In the genomic region with DNA sequence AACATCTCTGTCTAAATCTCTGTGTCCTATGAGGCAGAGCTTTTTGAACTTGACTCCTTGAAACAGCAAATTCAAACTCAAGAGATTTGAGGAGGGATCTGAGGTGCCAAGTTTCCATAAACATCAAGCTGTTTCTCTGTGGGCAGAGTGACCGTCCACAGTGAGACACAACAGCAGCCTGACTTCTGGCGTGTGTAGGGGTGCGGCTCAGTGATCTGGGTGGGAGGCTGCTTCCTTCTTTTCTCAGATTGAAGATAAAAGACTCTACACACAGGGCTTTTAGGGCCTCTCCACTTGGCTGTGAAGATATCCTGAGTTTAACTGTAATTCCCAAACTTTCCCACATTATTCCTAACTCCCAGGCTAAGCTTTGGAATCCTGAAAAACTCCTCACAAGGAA, we compare ENCODE assay signal across 18 mouse cellular contexts. TPM values are rescaled to one million over a fixed set of nuclear protein-coding genes. Genes with fewer than 3 reads are reported as not detected.
A peak's percentile ranks its signal among the peaks of the same experiment; 100 is the strongest.
DNase-seq lines count a peak whose midpoint lies in the region; ATAC-seq and TF ChIP-seq lines count a peak whose summit lies in the region.
"Had no signal": no experiment of that assay in that cellular context is flagged by ENCODE, and none has a peak within 500 bp of the region (broad histone marks: within the 10 kb centered on the region; RNA-seq: fewer than 3 reads in every experiment).

No protein-coding gene starts in this region.

- TF ChIP-seq POLR2A in heart, adult 2 months (IDR thresholded peaks at IDR 0.05; ENCODE audit: insufficient read depth, low read depth, low read length) = no peak
- TF ChIP-seq POLR2A in bone marrow macrophage, adult 2 months (IDR thresholded peaks at IDR 0.05; ENCODE audit: borderline replicate concordance, low read depth, low read length) = no peak

- H3K4me1 ChIP-seq in heart, embryonic 15.5 days (replicated peaks) = peaks cover 14% of the 10 kb centered on the region
- no peaks in the 10 kb centered on the region for H3K4me1 ChIP-seq in heart, adult 2 months (ENCODE audit: control insufficient read depth, insufficient read depth, low read length)
- H3K4me1 ChIP-seq in lung, embryonic 16.5 days (replicated peaks; ENCODE audit: control insufficient read depth, insufficient read depth, low read length) = peaks cover 16% of the 10 kb centered on the region
- H3K4me1 ChIP-seq in bone marrow macrophage, adult 2 months (ENCODE audit: control insufficient read depth, insufficient read depth, low read length) = peaks cover 46% of the 10 kb centered on the region
- H3K4me1 ChIP-seq: hindbrain, embryonic 13.5 days had no signal

- TF ChIP-seq CTCF in heart, adult 2 months (IDR thresholded peaks at IDR 0.05) = no peak
- TF ChIP-seq CTCF in bone marrow macrophage, adult 2 months (IDR thresholded peaks at IDR 0.05; ENCODE audit: low read depth, low read length) = no peak

- no peak for TF ChIP-seq EP300 in heart, adult 2 months (IDR thresholded peaks at IDR 0.05; ENCODE audit: insufficient read depth, low read depth, low read length)

- no peaks in the 10 kb centered on the region for H3K36me3 ChIP-seq in heart, embryonic 15.5 days
- no peaks in the 10 kb centered on the region for H3K36me3 ChIP-seq in heart, adult 2 months (ENCODE audit: control insufficient read depth, insufficient read depth, low read length)
- no peaks in the 10 kb centered on the region for H3K36me3 ChIP-seq in lung, embryonic 16.5 days (ENCODE audit: control insufficient read depth, insufficient read depth, low read length)
- H3K36me3 ChIP-seq in macrophage (ENCODE audit: inconsistent target) = no peaks in the 10 kb centered on the region
- H3K36me3 ChIP-seq: embryonic facial prominence, embryonic 10.5 days; G1E; hindbrain, embryonic 13.5 days; liver, embryonic 13.5 days; midbrain, embryonic 12.5 days had no signal

- H3K4me2 ChIP-seq in heart, embryonic 15.5 days = no peak overlapping the region
- no peak overlapping the region for H3K4me2 ChIP-seq in lung, embryonic 16.5 days (ENCODE audit: low read depth, low read length)
- H3K4me2 ChIP-seq: hindbrain, embryonic 13.5 days; liver, embryonic 13.5 days; midbrain, embryonic 12.5 days had no signal

- ATAC-seq in heart, embryonic 15.5 days (replicated peaks; ENCODE audit: insufficient number of reproducible peaks, insufficient read depth, low FRiP score, low read depth) = no peak
- ATAC-seq in lung, embryonic 16.5 days (ENCODE audit: low read depth) = peak; percentile 10; the same call in 1 of the 2 replicates

- DNase-seq in heart, adult 2 months = no peak
- DNase-seq in lung, adult 18-20 months = no peak
- no peak for DNase-seq in layer of hippocampus, postnatal 14 days (ENCODE audit: low spot score in 2 of 2)
- no peak for DNase-seq in layer of hippocampus, adult 8-10 months (ENCODE audit: low spot score in 2 of 2)
- DNase-seq: adrenal gland, postnatal 10 days; cerebellum, postnatal 14 days; gastrocnemius, postnatal 36 days; kidney, adult 18-20 months; liver, embryonic 13.5 days; right cerebral cortex, postnatal 4 days had no signal

- no peaks in the 10 kb centered on the region for H3K79me2 ChIP-seq in heart, adult 2 months (replicated peaks; ENCODE audit: control insufficient read depth, insufficient read depth, low read length)
- no peaks in the 10 kb centered on the region for H3K79me2 ChIP-seq in macrophage (ENCODE audit: inconsistent target)

- H3K4me3 ChIP-seq in heart, embryonic 15.5 days = no peak overlapping the region
- H3K4me3 ChIP-seq in heart, adult 2 months = no peak overlapping the region
- H3K4me3 ChIP-seq in lung, embryonic 16.5 days (ENCODE audit: low read length) = no peak overlapping the region
- H3K4me3 ChIP-seq in bone marrow macrophage, adult 2 months (ENCODE audit: insufficient read depth, low read length) = no peak overlapping the region
- H3K4me3 ChIP-seq in macrophage (ENCODE audit: inconsistent target) = no peak overlapping the region
- H3K4me3 ChIP-seq: embryonic facial prominence, embryonic 10.5 days; hindbrain, embryonic 13.5 days; liver, embryonic 13.5 days; midbrain, embryonic 12.5 days had no signal

- H3K9me3 ChIP-seq in heart, embryonic 15.5 days (replicated peaks) = no peaks in the 10 kb centered on the region
- H3K9me3 ChIP-seq in lung, embryonic 16.5 days (ENCODE audit: control insufficient read depth, low read length) = no peaks in the 10 kb centered on the region
- H3K9me3 ChIP-seq: embryonic facial prominence, embryonic 10.5 days; G1E; hindbrain, embryonic 13.5 days; liver, embryonic 13.5 days; midbrain, embryonic 12.5 days had no signal

- H3K27ac ChIP-seq in heart, embryonic 15.5 days = peak overlapping the region; percentile 50
- no peak overlapping the region for H3K27ac ChIP-seq in heart, adult 2 months
- H3K27ac ChIP-seq in lung, embryonic 16.5 days (ENCODE audit: low read length) = peak overlapping the region; percentile 31
- H3K27ac ChIP-seq in bone marrow macrophage, adult 2 months (ENCODE audit: insufficient read depth, low read depth, low read length) = peak overlapping the region; percentile 58
- H3K27ac ChIP-seq in macrophage = peak overlapping the region; percentile 76
- H3K27ac ChIP-seq: embryonic facial prominence, embryonic 10.5 days; hindbrain, embryonic 13.5 days; liver, embryonic 13.5 days; midbrain, embryonic 12.5 days had no signal

- H3K9ac ChIP-seq in heart, embryonic 15.5 days = no peak overlapping the region
- no peak overlapping the region for H3K9ac ChIP-seq in heart, adult 2 months (ENCODE audit: low read depth, low read length)
- no peak overlapping the region for H3K9ac ChIP-seq in lung, embryonic 16.5 days (ENCODE audit: low read length)
- H3K9ac ChIP-seq: hindbrain, embryonic 13.5 days; liver, embryonic 13.5 days; midbrain, embryonic 12.5 days had no signal

- no peaks in the 10 kb centered on the region for H3K27me3 ChIP-seq in heart, embryonic 15.5 days
- H3K27me3 ChIP-seq in heart, adult 2 months (ENCODE audit: control insufficient read depth, insufficient read depth, low read length) = no peaks in the 10 kb centered on the region
- H3K27me3 ChIP-seq in lung, embryonic 16.5 days (ENCODE audit: control insufficient read depth, insufficient read depth, low read depth, low read length) = no peaks in the 10 kb centered on the region
- H3K27me3 ChIP-seq: hindbrain, embryonic 13.5 days; liver, embryonic 13.5 days had no signal

- WGBS in heart, embryonic 15.5 days = 46% methylated on average over 3 of the region's 3 CpGs
- 41% methylated on average over 3 of the region's 3 CpGs for WGBS in heart, adult 2 months
- 34% methylated on average over 3 of the region's 3 CpGs for WGBS in lung, embryonic 16.5 days
- 10% methylated on average over 3 of the region's 3 CpGs for WGBS in macrophage (ENCODE audit: missing documents)

- intact Hi-C loops in heart, adult 2 months (cut with DNase I) = no loop called here

RNA-seq across cellular contexts. Expression of gene Tns3, which starts 37.1 kb away (rescaled TPM):
- 16.4 and 22.9 TPM in 2 replicates for polyA plus RNA-seq in heart, embryonic 15.5 days (2015; fragmentation: Nextera tagmentation; extraction: Ambion mirVana)
- 10 to 100 TPM; 23.1 to 23.9 TPM for total RNA-seq in heart, adult 2 months (2021)
- polyA plus RNA-seq in heart, adult 2 months (2012; rRNA removed) = 14.8 and 18.4 TPM in 2 replicates
- 54.2 and 58.1 TPM in 2 replicates for polyA plus RNA-seq in lung, embryonic 16.5 days (2015; fragmentation: Nextera tagmentation; extraction: Ambion mirVana)
- 82.5 and 102 TPM in 2 replicates for polyA plus RNA-seq in bone marrow macrophage, adult 2 months (2012; ENCODE audit: insufficient read depth, insufficient read length, missing spikeins)
- 100 to 1,000 TPM; 135 to 354 (median 226) TPM for total RNA-seq in macrophage (2018; cell fraction: chromatin; rRNA removed)
- 100 to 1,000 TPM in 18 of 26 experiments, 10 to 100 TPM in 8; 75.9 to 159 (median 107) TPM for total RNA-seq in macrophage (2018; cell fraction: cytosol; rRNA removed)
- 100 to 1,000 TPM; 103 to 320 (median 161) TPM for total RNA-seq in macrophage (2018; cell fraction: nucleus; rRNA removed)
- polyA plus RNA-seq in macrophage (2018) = 60.8 to 91.8 TPM (median 81.9 TPM) in 3 replicates
- 10 to 100 TPM; 69.9 to 73.2 TPM for total RNA-seq in layer of hippocampus, postnatal 14 days (2021)
- 10 to 100 TPM; 50.9 to 62.2 (median 57.3) TPM for total RNA-seq in layer of hippocampus, adult 8-10 months (2022)
- polyA plus RNA-seq: G1E had no signal
